Mouse (Mus musculus): Measurements from ENCODE around the gene Tas2r135.

Gene Tas2r135

GRCm38 (mm10) chr6:42405134-42405533 is at the start of gene Tas2r135:
Gene Tas2r135 (plus strand): TSS chr6:42405434.
- DNase-seq (ENCODE audit: extremely low spot score, low spot score), result no peak

- no peak for DNase-seq (ENCODE audit: extremely low spot score, low spot score)
Observed at GRCm38 (mm10) chr6:42355794-42356600, 49.2 kb upstream of the Tas2r135 start.

- no peak for DNase-seq (ENCODE audit: extremely low spot score, low spot score)
Observed at GRCm38 (mm10) chr6:42356913-42357312, 48.3 kb upstream of the Tas2r135 start.

- DNase-seq (ENCODE audit: extremely low spot score, low spot score), result no peak
Observed at GRCm38 (mm10) chr6:42357901-42358300, 47.3 kb upstream of the Tas2r135 start.

- DNase-seq (ENCODE audit: extremely low spot score, low spot score), result no peak
Observed at GRCm38 (mm10) chr6:42358901-42359300, 46.3 kb upstream of the Tas2r135 start.

- no peak for DNase-seq (ENCODE audit: extremely low spot score, low spot score)
Observed at GRCm38 (mm10) chr6:42359364-42360147, 45.7 kb upstream of the Tas2r135 start.

GRCm38 (mm10) chr6:42360231-42360840 is 44.9 kb upstream of the Tas2r135 start:
- DNase-seq (ENCODE audit: extremely low spot score, low spot score), result no peak

- DNase-seq (ENCODE audit: extremely low spot score, low spot score), result no peak
Observed at GRCm38 (mm10) chr6:42361041-42361895, 44.0 kb upstream of the Tas2r135 start.

GRCm38 (mm10) chr6:42362074-42362473 is 43.2 kb upstream of the Tas2r135 start:
- no peak for DNase-seq (ENCODE audit: extremely low spot score, low spot score)

GRCm38 (mm10) chr6:42362497-42362896 is 42.7 kb upstream of the Tas2r135 start:
- DNase-seq (ENCODE audit: extremely low spot score, low spot score), result no peak

GRCm38 (mm10) chr6:42362974-42363373 is 42.3 kb upstream of the Tas2r135 start:
- DNase-seq (ENCODE audit: extremely low spot score, low spot score), result no peak

GRCm38 (mm10) chr6:42364066-42364465 is 41.2 kb upstream of the Tas2r135 start:
- DNase-seq (ENCODE audit: extremely low spot score, low spot score), result no peak

GRCm38 (mm10) chr6:42364607-42365006 is 40.6 kb upstream of the Tas2r135 start:
- DNase-seq (ENCODE audit: extremely low spot score, low spot score), result no peak

- no peak for DNase-seq (ENCODE audit: extremely low spot score, low spot score)
Observed at GRCm38 (mm10) chr6:42365215-42365614, 40.0 kb upstream of the Tas2r135 start.

GRCm38 (mm10) chr6:42369870-42370269 is 35.4 kb upstream of the Tas2r135 start:
- no peak for DNase-seq (ENCODE audit: extremely low spot score, low spot score)

- no peak for DNase-seq (ENCODE audit: extremely low spot score, low spot score)
Observed at GRCm38 (mm10) chr6:42370630-42371363, 34.4 kb upstream of the Tas2r135 start.

GRCm38 (mm10) chr6:42372001-42372400 is 33.2 kb upstream of the Tas2r135 start:
- no peak for DNase-seq (ENCODE audit: extremely low spot score, low spot score)

- DNase-seq (ENCODE audit: extremely low spot score, low spot score), result no peak
Observed at GRCm38 (mm10) chr6:42372421-42372815, 32.8 kb upstream of the Tas2r135 start.

GRCm38 (mm10) chr6:42372816-42373547 is 32.3 kb upstream of the Tas2r135 start, which contains the start of gene Epha1:
Gene Epha1 (minus strand): TSS chr6:42373268.
- peak; percentile 69 for DNase-seq (ENCODE audit: extremely low spot score, low spot score)

All from neural tube, embryonic 10.5 days (tissue).